Mouse (Mus musculus) urinary bladder, postnatal 36 days (tissue): Measurements from ENCODE around the gene Wnt11.

ENCODE experiments used
- DNase-seq, 2 experiments: peaks; one replicate each; pipeline ENCODE4 v3.0.0; 2022; ENCODE audit warnings: low spot score in 2 of 2, mixed read lengths in 1 of 2

The Wnt11 gene

DNA sequence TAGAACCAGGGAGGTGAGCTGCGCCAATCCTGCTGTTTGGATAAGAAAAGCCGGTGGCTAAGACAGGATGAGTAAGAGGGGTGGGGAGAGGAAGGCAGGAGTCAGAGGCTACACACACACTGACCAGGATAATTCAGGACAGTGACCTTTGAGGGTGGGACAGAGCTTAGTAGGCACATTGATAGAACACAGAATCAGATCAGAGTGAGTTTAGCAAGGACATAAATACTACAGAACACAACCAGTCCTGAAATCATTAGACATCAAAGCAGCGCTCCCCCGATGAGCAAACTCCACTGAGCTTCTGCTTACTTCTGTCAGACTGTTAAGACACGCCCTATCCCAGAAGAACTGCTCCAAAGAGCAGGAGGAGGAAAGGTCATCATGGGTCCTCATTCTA, 69.0 kb downstream of the Wnt11 start:
- peak; percentile 38 to 41 for DNase-seq
